Mouse (Mus musculus): ENCODE results near the gene Gm17359.
A peak's percentile ranks its signal among the peaks of the same experiment; 100 is the strongest.

The Gm17359 gene

GRCm38 (mm10) chr3:79358721-79359120, 22.3 kb downstream of the Gm17359 start:
- no peak for DNase-seq

- peak; percentile 39 for DNase-seq
Observed at GRCm38 (mm10) chr3:79360317-79361101, 24.0 kb downstream of the Gm17359 start.

- DNase-seq = peak; percentile 11
Observed at GRCm38 (mm10) chr3:79366098-79366497, 29.6 kb downstream of the Gm17359 start.

- DNase-seq = no peak
Observed at GRCm38 (mm10) chr3:79368306-79368705, 31.8 kb downstream of the Gm17359 start.

GRCm38 (mm10) chr3:79370385-79370929, 34.0 kb downstream of the Gm17359 start:
- DNase-seq = peak; percentile 67

- DNase-seq = peak; percentile 30
Observed at GRCm38 (mm10) chr3:79371506-79372195, 35.2 kb downstream of the Gm17359 start.

- DNase-seq = no peak
Observed at GRCm38 (mm10) chr3:79373930-79374329, 37.5 kb downstream of the Gm17359 start.

- DNase-seq = no peak
Observed at GRCm38 (mm10) chr3:79378086-79378485, 41.6 kb downstream of the Gm17359 start.

GRCm38 (mm10) chr3:79379255-79379836, 42.9 kb downstream of the Gm17359 start:
- no peak for DNase-seq

- DNase-seq = no peak
Observed at GRCm38 (mm10) chr3:79379873-79380595, 43.6 kb downstream of the Gm17359 start.

- DNase-seq = no peak
Observed at GRCm38 (mm10) chr3:79381398-79381797, 44.9 kb downstream of the Gm17359 start.

- DNase-seq = no peak
Observed at GRCm38 (mm10) chr3:79385434-79386029, 49.1 kb downstream of the Gm17359 start.

- DNase-seq = no peak
Observed at GRCm38 (mm10) chr3:79389081-79389480, 52.6 kb downstream of the Gm17359 start.

- no peak for DNase-seq
Observed at GRCm38 (mm10) chr3:79400552-79400951, 64.1 kb downstream of the Gm17359 start.

- no peak for DNase-seq
Observed at GRCm38 (mm10) chr3:79402056-79402455, 65.6 kb downstream of the Gm17359 start.

- DNase-seq = no peak
Observed at GRCm38 (mm10) chr3:79408546-79408945, 72.1 kb downstream of the Gm17359 start.

- DNase-seq = peak; percentile 4
Observed at GRCm38 (mm10) chr3:79409927-79410628, 73.6 kb downstream of the Gm17359 start.

GRCm38 (mm10) chr3:79410629-79410995, 74.2 kb downstream of the Gm17359 start:
- peak; percentile 42 for DNase-seq

GRCm38 (mm10) chr3:79411666-79412065, 75.2 kb downstream of the Gm17359 start:
- no peak for DNase-seq

GRCm38 (mm10) chr3:79413492-79413891, 77.0 kb downstream of the Gm17359 start:
- no peak for DNase-seq

- DNase-seq = no peak
Observed at GRCm38 (mm10) chr3:79415081-79415480, 78.6 kb downstream of the Gm17359 start.

- no peak for DNase-seq
Observed at GRCm38 (mm10) chr3:79415929-79416328, 79.5 kb downstream of the Gm17359 start.

Measured in lung, postnatal 10 days (tissue).